Mouse (Mus musculus): ENCODE data around the gene Olfr180.

Gene Olfr180

GRCm38 (mm10) chr16:58929292-58929691, at the start of gene Olfr180:
Olfr180 (minus strand) TSS chr16:58929392.
- no peak for DNase-seq

GRCm38 (mm10) chr16:58928655-58929054, 537 bp downstream of the Olfr180 start, which contains the start of gene Olfr181:
Olfr181 (minus strand) TSS chr16:58928755.
- DNase-seq = no peak

- no peak for DNase-seq
Observed at GRCm38 (mm10) chr16:58891963-58892362, 37.2 kb downstream of the Olfr180 start, which contains the start of gene Olfr178. Olfr178 (minus strand) TSS chr16:58892063.

GRCm38 (mm10) chr16:58884416-58884815, 44.8 kb downstream of the Olfr180 start:
- no peak for DNase-seq

GRCm38 (mm10) chr16:58874668-58875067, 54.5 kb downstream of the Olfr180 start, which contains the start of gene Olfr177:
Olfr177 (minus strand) TSS chr16:58874768.
- no peak for DNase-seq
